Mouse (Mus musculus) hindbrain, embryonic 13.5 days (tissue): ENCODE results near the gene Sfpq. TPM values are rescaled to one million over a fixed set of nuclear protein-coding genes. Genes with fewer than 3 reads are reported as not detected.
"Not testable (repeated sequence)": the region's sequence is repeated elsewhere in the genome, so short reads cannot be mapped to it uniquely, and the experiment has no call there.

Source experiments
- ATAC-seq: fragments of 200-750 bp; cut with Nextera tagmentation; 2 replicates; pipeline ENCODE4 v1.8.0; 2017; ENCODE audit warnings: moderate TSS enrichment; ENCODE audit not compliant: low FRiP score
- H3K27ac ChIP-seq: fragments of 300-500 bp; sonication (generic); 2 replicates; pipeline ENCODE4 v1.5.1; 2015; ENCODE audit warnings: inconsistent platforms, mild to moderate bottlenecking, moderate library complexity
- H3K27me3 ChIP-seq: fragments of 300-500 bp; sonication (generic); 2 replicates; pipeline ENCODE4 v1.6.1; 2015; ENCODE audit warnings: mild to moderate bottlenecking, inconsistent platforms
- H3K36me3 ChIP-seq: fragments of 300-500 bp; sonication (generic); 2 replicates; pipeline ENCODE4 v1.6.1; 2015; ENCODE audit warnings: mild to moderate bottlenecking, inconsistent platforms
- H3K4me1 ChIP-seq: fragments of 300-500 bp; sonication (generic); replicated peaks from 2 replicates; pipeline ENCODE4 v1.6.1; 2015; ENCODE audit warnings: inconsistent platforms
- H3K4me2 ChIP-seq: fragments of 300-500 bp; sonication (generic); 2 replicates; pipeline ENCODE4 v1.6.1; 2015; ENCODE audit warnings: inconsistent platforms, mild to moderate bottlenecking, moderate library complexity
- H3K4me3 ChIP-seq: fragments of 300-500 bp; sonication (generic); 2 replicates; pipeline ENCODE4 v1.5.1; 2015; ENCODE audit warnings: mild to moderate bottlenecking, inconsistent platforms
- H3K9ac ChIP-seq: fragments of 300-500 bp; sonication (generic); 2 replicates; pipeline ENCODE4 v1.6.1; 2015; ENCODE audit warnings: mild to moderate bottlenecking, inconsistent platforms
- H3K9me3 ChIP-seq: fragments of 300-500 bp; sonication (generic); 2 replicates; pipeline ENCODE4 v1.6.1; 2016; ENCODE audit warnings: inconsistent platforms
- WGBS: fragments of 180-500 bp; shearing (Covaris S2); methylation state at CpG from one replicate; pipeline ENCODE4 v1.1.7; 2015; 5-methylcytosine and 5-hydroxymethylcytosine counted together
- polyA plus RNA-seq: library from polyadenylated mRNA; unstranded; fragments of >200 nt; fragmentation: Nextera tagmentation; extraction: Ambion mirVana; gene quantifications from 2 replicates; pipeline ENCODE4 v1.2.1, GENCODE M21; 2015

The Sfpq gene
- polyA plus RNA-seq, 1 experiment from 2014 or later = 89.9 TPM

DNA sequence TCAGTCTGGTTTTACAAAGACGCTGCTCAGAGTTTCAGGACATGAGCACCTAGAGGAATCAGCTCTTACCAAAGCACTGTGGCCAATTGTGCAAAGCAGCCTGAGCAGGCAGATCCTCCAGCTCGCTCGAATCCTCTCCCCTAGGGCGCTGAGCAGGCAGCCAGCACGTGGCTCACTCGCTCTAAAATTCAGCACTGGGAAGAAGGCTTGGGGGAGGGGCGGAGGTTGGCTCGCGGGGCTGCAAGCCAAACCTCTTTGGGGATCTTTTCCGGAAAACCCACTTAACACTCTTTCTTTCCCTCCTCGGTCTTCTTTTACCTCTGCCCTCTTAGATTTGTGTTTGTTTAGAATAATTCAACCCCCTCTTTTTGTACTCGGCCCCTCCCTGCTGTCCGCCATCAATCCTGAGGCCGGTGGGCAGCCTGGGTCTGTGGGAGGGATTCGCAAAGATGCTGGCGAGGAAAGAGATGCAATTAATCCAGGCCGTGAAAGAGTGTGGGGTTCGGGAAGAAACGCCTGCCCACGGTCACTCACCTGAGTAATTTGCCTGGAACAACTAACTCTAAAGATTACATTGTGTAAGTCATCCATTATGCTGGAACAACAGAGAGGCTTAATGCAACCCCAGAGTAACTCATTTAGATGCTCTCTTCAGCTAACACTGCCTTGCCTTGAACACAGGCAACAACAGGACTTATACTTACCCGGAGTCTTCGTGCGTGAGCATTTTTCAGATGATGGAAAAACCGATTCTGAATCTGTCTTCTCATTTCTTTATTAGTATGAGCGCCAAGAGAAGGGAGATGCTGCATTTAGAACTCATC, 15.8 kb upstream of the Sfpq start:
- WGBS = 15% methylated on average over 25 of the region's 25 CpGs
- Histone ChIP-seq H3K27ac (peak overlapping the region; percentile 79), H3K27me3 (no peaks in the 10 kb centered on the region), H3K9me3 (no peaks in the 10 kb centered on the region), H3K36me3 (no peaks in the 10 kb centered on the region), H3K4me1 (peaks cover 26% of the 10 kb centered on the region), H3K4me2 (peak overlapping the region; percentile 56), H3K4me3 (peak overlapping the region; percentile 35), H3K9ac (peak overlapping the region; percentile 66)
- ATAC-seq = peak; percentile 83

GRCm38 (mm10) chr4:127015294-127015993, 5.7 kb upstream of the Sfpq start:
- peak overlapping the region; percentile 32 for H3K4me3 ChIP-seq
- WGBS = 10% methylated on average over 14 of the region's 26 CpGs
- peak overlapping the region; percentile 79 for H3K27ac ChIP-seq
- H3K4me2 ChIP-seq = peak overlapping the region; percentile 44
- H3K27me3 ChIP-seq, H3K9ac ChIP-seq, H3K9me3 ChIP-seq, H3K36me3 ChIP-seq, H3K4me1 ChIP-seq: not testable (repeated sequence)
- peak; percentile 93 for ATAC-seq

GRCm38 (mm10) chr4:127016366-127016765, 4.8 kb upstream of the Sfpq start:
- H3K4me2 ChIP-seq = no peak overlapping the region
- ATAC-seq = no peak
- 92% methylated on average over 4 of the region's 4 CpGs for WGBS
- H3K36me3 ChIP-seq = no peaks in the 10 kb centered on the region
- no peak overlapping the region for H3K27ac ChIP-seq
- no peak overlapping the region for H3K9ac ChIP-seq
- H3K4me1 ChIP-seq = peaks cover 9% of the 10 kb centered on the region; the same call in 1 of the 2 replicates
- H3K4me3 ChIP-seq = no peak overlapping the region
- no peaks in the 10 kb centered on the region for H3K27me3 ChIP-seq
- H3K9me3 ChIP-seq = no peaks in the 10 kb centered on the region

- Histone ChIP-seq H3K4me2 (peak overlapping the region; percentile 51), H3K27ac (no peak overlapping the region), H3K9ac (no peak overlapping the region), H3K9me3 (no peaks in the 10 kb centered on the region), H3K36me3 (peaks cover 15% of the 10 kb centered on the region), H3K4me3 (peak overlapping the region; percentile 28), H3K27me3 (no peaks in the 10 kb centered on the region), H3K4me1 (peaks cover 30% of the 10 kb centered on the region)
- ATAC-seq = no peak
- WGBS = 12% methylated on average over 13 of the region's 13 CpGs
These were observed 543 bp upstream of the Sfpq start for GRCm38 (mm10) chr4:127020411-127021150.

GRCm38 (mm10) chr4:127021989-127022626, 984 bp downstream of the Sfpq start:
- peak overlapping the region; percentile 98 for H3K4me2 ChIP-seq
- H3K27me3 ChIP-seq = no peaks in the 10 kb centered on the region
- peaks cover 41% of the 10 kb centered on the region for H3K4me1 ChIP-seq
- ATAC-seq = peak; percentile 78
- no peaks in the 10 kb centered on the region for H3K9me3 ChIP-seq
- H3K9ac ChIP-seq = peak overlapping the region; percentile 100
- peak overlapping the region; percentile 98 for H3K27ac ChIP-seq
- H3K4me3 ChIP-seq = peak overlapping the region; percentile 99
- WGBS = 1% methylated on average over 50 of the region's 53 CpGs
- H3K36me3 ChIP-seq = peaks cover 29% of the 10 kb centered on the region

DNA sequence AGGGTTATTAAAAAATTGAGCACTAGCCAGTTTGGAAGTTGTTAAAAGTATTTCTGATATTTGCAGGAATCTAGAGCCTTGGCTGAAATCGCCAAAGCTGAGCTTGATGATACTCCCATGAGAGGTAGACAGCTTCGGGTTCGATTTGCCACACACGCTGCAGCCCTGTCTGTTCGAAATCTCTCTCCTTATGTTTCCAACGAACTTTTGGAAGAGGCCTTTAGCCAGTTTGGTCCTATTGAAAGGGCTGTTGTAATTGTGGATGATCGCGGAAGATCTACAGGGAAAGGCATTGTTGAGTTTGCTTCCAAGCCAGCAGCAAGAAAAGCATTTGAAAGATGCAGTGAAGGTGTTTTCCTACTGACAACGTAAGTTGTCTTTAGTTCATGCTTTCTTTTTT, 2.1 kb downstream of the Sfpq start:
- H3K36me3 ChIP-seq = peaks cover 39% of the 10 kb centered on the region
- H3K27ac ChIP-seq = no peak overlapping the region
- H3K4me3 ChIP-seq = peak overlapping the region; percentile 99
- no peaks in the 10 kb centered on the region for H3K27me3 ChIP-seq
- peak overlapping the region; percentile 100 for H3K9ac ChIP-seq
- no peak for ATAC-seq
- 3% methylated on average over 9 of the region's 9 CpGs for WGBS
- H3K4me1 ChIP-seq = peaks cover 51% of the 10 kb centered on the region
- H3K4me2 ChIP-seq = peak overlapping the region; percentile 98
- H3K9me3 ChIP-seq = no peaks in the 10 kb centered on the region

GRCm38 (mm10) chr4:127024240-127024639, 3.1 kb downstream of the Sfpq start:
- Histone ChIP-seq H3K4me3 (peak overlapping the region; percentile 99), H3K4me1 (peaks cover 51% of the 10 kb centered on the region), H3K9me3 (no peaks in the 10 kb centered on the region), H3K27ac (no peak overlapping the region), H3K36me3 (peaks cover 45% of the 10 kb centered on the region), H3K27me3 (no peaks in the 10 kb centered on the region), H3K9ac (peak overlapping the region; percentile 100), H3K4me2 (peak overlapping the region; percentile 98)
- WGBS = 61% methylated on average over 1 of the region's 1 CpGs
- no peak for ATAC-seq

DNA sequence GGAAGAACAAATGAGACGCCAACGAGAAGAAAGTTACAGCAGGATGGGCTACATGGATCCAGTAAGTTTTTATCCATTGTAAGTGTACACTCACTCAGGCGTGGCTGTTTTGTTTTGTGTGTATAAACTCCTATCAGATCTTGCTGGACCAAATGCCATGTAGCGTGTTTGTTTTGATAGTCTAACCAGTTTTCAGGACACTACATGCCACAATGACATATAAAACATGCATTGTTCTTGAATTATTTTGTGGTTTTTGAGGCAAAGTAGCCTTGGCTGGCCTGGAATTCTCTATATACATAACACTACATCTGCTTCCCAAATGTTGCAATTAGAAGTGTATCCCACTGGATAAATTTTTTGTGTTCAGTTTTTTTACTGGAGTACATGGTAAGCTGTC, 5.7 kb downstream of the Sfpq start:
- no peaks in the 10 kb centered on the region for H3K27me3 ChIP-seq
- H3K9me3 ChIP-seq = no peaks in the 10 kb centered on the region
- H3K36me3 ChIP-seq = peaks cover 70% of the 10 kb centered on the region
- H3K4me3 ChIP-seq = no peak overlapping the region
- no peak overlapping the region for H3K27ac ChIP-seq
- peaks cover 44% of the 10 kb centered on the region for H3K4me1 ChIP-seq
- no peak overlapping the region for H3K4me2 ChIP-seq
- no peak overlapping the region for H3K9ac ChIP-seq
- ATAC-seq = no peak
- WGBS = 92% methylated on average over 4 of the region's 4 CpGs

DNA sequence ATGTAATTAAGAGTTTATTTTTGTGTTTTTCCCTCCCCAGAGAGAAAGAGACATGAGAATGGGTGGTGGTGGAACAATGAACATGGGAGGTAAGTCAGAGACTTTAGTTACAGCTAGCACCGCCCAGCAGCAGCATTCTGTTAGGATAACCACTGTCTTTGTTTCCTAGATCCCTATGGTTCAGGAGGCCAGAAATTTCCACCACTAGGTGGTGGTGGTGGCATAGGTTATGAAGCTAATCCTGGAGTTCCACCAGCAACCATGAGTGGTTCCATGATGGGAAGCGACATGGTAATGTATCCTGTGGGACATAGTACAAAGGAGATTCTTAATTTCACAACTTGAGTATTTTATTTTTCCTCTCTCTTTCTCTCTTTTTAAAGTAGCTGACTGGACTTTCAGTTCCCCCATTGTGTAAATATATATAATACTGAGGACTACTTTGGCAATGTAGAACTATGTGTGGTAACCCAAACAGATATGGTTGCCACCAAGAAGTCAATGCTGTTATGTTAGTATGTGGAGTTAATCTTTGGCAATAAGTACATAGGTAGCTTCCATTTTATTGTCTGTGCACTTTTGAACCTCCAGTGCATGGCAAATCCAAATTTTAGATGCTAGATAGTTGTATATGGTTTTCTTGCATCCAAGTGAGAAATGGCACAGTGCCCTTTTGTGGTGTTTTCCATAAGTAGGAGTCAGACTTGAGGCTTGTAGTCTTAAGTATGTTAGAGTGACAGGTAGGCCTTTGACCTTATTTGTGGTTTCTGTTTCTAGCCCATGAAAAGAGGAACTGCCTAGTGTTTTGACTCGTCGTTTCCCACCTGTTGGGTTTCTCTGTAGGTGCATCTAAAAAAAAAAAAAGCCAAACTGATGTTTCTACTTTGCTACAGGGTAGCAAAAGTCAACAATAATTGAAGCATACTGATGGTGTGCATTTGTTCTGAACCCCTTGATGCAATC, 6.4 kb downstream of the Sfpq start:
- 73% methylated on average over 4 of the region's 4 CpGs for WGBS
- Histone ChIP-seq H3K9ac (no peak overlapping the region), H3K4me1 (peaks cover 44% of the 10 kb centered on the region), H3K36me3 (peaks cover 75% of the 10 kb centered on the region), H3K27ac (no peak overlapping the region), H3K27me3 (no peaks in the 10 kb centered on the region), H3K9me3 (no peaks in the 10 kb centered on the region), H3K4me3 (no peak overlapping the region), H3K4me2 (no peak overlapping the region)
- ATAC-seq = no peak

DNA sequence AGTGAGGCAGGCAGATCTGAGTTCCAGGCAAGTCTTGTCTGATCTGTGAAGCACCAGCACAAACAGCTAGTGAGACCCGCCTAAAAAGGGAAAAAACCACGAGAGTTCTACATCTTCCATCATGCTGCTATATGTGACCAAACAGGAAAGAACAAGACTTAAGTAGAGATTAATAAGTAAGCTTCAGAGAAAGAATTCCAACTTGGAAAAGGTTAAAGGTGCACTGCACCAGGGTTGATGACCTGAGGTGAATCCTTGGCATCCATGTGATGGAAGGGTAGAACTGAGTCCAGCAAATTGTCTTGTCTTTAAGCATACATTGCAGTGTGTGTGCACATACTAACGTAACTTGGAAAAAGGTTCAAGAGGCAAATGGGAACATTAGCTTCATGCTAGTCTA, 16.0 kb downstream of the Sfpq start:
- WGBS = 96% methylated on average over 3 of the region's 3 CpGs
- no peak for ATAC-seq

More for the DNA sequence above, 16.0 kb downstream of the Sfpq start:
- Histone ChIP-seq H3K9ac (no peak overlapping the region), H3K4me3 (no peak overlapping the region), H3K36me3 (peaks cover 79% of the 10 kb centered on the region), H3K27ac (no peak overlapping the region), H3K4me1 (peaks cover 9% of the 10 kb centered on the region), H3K27me3 (no peaks in the 10 kb centered on the region), H3K9me3 (no peaks in the 10 kb centered on the region), H3K4me2 (no peak overlapping the region)
